Mouse (Mus musculus) A20 (cell line): ENCODE measurements around the gene Cblb.

ENCODE experiments used
- DNase-seq: peaks from one replicate; pipeline ENCODE4 v3.0.0-alpha.2; 2011; ENCODE audit warnings: low read depth, low spot score

Cblb gene

DNA sequence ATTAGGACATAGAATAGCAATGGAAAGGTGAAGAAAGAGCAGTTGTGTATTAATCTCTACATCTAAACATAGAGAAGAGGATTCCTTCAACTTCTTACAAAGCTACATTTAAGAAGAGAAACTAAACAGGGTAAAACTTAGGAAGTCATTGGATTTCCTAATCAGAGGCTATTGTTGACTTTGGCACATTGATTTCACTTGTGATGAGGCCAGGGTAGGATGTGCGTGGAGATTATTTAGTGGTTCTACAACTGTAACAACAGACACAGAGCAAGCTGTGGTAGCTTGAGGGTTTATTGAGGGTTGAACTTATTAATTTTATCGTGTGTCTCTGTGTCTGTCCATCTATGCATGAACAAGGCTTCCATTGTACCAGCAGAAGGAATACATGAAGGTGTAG is 7.8 kb downstream of the Cblb start:
- DNase-seq, result peak; percentile 23

DNA sequence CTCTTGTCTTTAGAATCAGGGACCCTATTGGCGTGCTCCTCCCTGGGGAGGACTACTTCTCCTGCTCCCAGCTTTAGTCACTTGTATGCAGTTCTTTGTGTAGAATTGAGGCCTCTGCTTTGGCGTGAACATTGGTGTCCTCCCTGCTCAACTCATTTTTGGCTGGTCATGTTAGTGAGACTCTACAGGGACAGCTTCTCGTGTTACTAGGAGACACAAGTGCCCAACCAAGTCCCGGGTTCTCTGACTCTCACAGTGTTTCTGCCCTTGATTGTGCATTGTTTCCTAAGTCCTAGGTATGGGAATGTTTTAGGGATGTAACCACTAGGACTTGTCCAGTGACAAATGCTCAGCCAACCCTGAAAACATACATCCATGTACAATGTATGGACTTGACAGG is 9.9 kb downstream of the Cblb start:
- DNase-seq, result no peak

DNA sequence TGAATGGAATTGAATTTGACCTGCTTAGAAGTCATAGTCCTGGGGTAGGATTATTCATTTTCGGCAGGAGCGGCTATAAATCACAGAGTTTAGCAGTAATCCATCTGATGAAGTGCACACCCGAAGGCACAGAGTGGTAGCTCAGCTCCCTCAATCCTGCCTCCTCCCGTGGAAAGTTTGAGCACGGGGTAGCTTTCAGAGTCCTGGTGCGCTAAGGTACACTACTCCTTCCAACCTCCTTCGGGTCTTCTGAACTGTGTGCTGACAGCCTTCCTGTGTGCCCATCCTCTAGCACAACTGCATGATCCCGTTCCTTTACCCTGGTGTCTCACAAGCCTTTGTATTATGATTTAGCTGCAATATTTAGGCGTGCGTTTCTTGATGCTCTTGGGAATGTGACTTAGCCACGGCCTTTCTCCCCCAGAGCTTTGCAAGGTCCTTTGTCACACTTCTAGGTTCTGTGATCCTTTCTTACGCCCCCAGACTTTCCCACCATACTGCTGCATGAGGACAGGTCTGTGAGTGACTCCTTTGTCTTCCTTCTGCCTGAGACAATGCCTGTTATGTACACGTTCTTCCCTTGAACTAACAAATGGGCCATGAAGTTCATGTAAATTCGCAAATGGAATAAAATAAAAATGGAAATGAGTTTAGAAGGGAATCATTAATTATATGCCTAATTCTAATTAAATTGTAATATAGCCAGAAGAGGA is 11.8 kb downstream of the Cblb start:
- DNase-seq, result no peak

DNA sequence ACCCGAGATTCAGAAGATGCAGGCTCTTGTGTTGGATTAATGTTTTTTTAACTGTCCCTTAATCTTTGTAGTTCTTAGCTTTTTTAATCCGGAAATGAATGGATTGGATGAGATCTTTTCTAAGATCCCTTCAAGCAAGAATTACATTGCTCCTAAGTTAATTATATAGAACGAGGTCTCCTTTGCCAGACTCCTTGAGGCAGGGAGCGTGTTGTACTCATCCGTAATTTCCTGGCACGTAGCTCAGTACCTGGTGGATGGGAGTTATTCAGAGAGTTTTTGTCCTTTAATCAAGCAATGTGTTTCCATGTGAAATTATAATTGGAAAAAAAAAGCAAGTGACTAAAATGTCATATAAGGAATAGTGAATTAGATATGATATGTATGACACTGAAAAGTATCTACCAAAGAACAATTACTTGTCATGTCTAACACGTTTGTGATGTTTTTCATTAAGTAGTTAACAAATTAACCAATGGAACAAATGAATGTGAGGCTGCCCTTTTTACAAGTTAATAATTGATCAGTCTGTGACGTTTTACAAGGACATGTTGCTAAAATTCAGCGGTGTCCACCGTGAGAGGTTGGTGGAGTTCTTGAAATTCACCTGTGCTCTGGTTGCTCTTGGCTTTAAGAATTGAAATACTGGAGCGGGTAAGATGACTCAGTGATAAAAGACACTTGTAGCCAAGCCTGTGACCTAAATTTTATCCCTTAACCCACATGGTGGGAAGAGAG is 12.5 kb downstream of the Cblb start:
- no peak for DNase-seq

DNA sequence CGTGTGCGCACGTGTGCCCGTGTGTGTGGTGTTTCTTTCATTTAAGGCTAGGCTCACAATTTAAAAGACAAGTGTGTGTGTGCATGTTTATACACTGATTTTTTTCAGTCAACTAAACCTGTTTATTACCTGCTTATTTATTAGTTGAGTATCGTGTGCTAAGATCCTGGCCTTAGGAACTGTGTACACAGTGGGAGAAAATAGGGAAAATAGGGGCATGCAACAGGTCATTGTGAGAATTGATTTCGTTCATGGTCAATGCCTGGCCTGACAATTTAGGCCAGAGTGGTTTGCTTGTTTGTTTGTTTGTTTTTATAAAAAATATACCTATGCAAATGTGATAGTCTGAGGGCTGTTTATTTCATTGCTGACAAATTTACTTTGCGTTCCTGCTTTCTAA is 13.5 kb downstream of the Cblb start:
- no peak for DNase-seq

DNA sequence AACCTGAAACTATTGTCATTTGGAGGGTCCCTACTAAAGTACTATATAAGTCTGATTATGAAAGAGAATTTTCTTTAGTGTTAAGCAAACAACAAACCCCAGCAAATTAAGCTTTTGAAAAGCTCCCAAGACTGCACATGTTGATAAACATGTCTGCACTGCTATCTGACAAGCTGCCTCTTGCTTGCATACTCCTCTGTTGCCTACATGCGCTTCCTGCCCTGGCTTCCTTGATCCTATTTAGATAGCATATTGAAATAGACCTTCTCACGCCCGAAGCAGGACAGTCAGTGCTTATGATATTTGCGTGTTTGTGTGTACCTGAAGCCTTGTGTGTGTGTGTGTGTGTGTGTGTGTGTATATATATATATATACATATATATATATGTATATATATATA is 14.0 kb downstream of the Cblb start:
- DNase-seq, result no peak

DNA sequence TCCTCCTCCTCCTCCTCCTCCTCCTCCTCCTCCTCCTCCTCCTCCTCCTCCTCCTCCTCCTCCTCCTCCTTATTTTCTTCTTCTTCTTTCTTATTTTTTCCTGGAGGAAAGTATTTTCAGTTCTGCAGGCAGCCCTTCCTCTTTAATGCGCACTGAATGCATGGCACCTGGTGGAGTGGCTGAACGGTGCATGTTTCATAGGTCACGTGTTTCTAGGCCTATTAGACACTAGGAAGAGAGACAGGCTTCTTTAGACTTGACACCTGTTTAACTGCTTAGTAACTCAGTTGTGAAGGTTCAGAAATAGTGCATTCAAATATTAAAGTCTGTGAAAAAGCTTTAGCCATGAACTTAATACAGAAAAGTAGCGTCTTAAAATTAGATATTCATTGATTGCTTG is 15.4 kb downstream of the Cblb start:
- no peak for DNase-seq

DNA sequence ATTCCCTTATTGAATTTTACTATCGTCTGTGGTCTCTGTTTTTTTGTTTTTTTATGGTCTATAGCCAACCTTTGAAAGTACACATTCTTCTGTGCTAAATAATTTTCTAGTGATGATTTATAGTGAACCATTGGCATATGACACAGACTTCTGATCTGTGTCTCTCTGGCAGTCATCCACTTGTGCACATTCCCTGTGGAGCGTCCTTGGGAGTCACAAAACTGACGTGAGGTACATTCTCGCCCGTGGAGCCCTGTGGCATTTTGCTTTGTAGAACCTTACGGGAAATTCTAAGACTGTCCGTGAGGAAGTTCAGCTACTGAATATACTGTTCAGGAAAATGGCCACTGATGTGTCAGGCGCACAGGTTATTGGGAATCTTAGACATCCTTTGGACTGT is 20.1 kb downstream of the Cblb start:
- no peak for DNase-seq

DNA sequence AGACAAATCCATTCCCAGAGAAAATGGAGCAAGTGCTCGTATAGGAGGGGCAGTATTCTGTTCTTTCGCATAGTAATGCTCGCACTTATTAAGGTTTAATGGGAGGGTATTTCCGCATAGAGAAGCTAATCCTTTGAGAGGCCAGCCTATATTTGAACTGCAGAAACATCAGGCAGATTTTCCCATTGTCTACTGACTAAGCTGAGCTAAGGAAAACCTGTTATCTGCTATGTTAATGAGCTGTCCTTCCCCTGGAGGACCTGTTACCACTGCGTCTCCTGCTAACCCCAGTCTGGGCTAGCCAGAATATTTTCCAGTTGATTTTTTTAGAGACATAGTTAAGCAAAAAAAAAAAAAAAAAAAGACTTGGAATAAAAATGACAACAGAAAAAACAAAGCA is 21.7 kb downstream of the Cblb start:
- no peak for DNase-seq

DNA sequence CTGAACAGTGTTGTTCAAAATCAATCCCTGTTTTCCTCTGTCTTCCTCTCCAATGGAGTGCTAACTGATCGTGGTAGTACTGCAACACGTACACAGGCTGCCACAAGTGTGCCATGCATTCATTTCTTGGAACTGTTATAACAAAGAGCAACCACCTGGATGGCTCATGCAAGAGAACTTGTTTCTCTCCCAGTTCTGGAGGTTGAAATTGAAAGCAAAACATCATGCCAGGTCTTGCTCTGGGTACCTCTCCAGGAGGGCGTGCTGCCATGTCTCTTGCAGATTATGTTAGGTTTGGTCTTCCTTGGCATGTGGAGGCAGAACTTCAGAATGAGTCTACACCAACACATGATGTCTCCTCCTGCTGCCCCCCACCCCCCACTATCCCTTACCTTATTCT is 24.2 kb downstream of the Cblb start:
- no peak for DNase-seq

DNA sequence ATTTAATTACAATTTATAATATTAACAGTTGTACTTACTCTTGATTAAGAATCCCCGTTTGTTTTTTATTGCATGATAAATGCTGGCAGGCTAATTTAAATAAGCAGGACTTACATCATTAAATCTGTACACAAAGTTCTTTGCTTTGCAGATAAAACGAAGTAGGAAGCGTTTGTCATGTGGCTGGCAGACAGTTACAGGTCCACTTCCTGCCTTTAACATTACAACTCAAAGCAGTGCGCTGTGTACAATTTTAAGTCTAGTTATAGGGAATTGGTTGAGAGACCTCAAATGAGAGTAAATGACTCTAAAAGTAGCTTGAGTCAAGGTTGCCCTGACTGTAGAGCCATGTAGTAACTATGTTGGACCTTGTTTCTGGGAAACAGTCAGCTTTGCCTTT is 25.1 kb downstream of the Cblb start:
- no peak for DNase-seq

DNA sequence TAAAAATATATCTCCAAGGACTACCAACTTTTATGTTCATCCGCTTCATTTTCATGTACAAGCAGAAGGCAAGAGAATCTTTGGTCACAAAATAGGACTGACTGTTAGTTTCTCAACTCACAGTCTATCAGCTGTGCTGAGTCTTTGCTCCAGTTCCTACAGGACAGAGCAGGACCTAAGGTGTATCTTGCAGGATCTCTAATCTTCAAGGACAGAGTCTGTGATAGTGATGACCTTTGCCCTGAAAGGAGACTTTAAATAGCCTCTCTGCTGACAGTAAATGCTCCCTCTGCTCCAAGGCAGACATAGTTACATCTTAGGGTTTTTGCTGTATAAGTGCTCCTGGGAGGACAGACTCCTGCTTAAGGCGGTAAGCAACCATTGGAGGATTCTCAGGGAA is 26.3 kb downstream of the Cblb start:
- DNase-seq, result no peak

DNA sequence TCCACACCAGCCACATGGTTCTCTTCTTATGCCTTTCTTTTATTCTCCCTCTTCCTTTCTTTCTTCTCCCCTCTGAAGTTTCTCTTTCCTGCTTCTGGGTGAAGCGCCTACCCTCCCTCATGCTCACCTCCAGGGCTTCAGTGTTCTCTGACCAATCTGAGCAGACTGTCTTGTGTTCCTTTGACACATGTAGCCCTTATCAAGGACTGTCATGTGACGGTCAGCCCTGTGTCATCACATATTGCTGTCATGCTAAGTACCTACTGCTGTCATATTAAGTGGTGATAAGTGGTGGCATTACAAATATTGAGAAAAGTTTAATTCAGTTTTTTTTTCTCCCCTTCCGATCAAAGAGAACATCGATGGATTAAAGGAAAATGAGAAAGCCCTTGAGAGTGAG is 28.5 kb downstream of the Cblb start:
- peak; percentile 19 for DNase-seq

DNA sequence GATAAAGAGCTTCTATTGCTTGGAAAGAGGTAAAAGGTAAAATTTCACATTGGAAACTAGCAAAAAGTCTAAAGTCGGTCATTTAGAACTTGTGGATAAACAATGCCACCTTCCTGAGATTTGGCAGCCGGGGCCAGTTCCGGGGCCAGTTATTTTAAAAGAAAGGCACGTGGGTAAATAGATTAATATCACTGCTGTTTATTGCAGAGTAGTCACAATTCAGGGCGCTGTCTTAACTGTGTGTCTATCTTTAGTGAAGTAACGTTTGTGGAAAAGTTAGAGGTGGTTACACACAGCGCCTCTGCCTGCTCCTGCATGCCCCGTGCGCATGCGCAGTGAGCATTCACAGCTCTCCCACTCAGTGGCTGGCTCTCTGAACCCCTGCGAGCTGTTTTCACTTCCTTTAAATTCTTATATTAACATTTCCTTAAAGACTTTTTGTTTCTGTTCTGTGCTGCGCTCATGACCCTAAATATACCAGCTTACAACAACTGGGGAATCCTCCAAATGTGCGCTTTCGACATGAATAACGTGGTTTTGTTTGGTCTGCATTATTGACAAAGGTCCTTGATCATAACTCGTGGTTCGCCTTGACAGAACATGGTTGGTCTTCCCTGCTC is 29.2 kb downstream of the Cblb start:
- DNase-seq, result peak; percentile 95

DNA sequence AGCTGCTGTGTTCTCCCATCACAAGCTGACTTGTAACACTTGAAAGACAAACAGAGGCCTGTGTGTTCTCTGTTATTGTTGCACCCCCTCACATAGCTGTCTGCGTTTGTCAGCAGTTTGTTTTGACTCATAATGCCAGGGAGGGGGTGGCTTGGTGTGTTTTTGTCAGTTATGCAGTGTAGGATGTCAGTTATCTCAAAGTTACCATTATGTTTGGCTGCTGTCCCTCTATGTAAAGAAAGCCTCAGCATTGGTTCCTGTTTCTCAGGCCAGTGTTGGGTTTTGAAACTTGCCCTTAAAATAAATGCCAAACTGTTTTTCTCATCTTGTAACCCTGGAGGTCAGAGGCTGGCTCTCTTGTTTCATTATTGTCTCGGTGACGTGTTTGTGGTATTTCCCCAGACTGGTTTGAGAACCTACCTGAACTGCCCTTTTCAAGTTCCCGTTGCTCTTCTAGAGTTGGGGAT is 30.0 kb downstream of the Cblb start:
- DNase-seq, result peak; percentile 84

DNA sequence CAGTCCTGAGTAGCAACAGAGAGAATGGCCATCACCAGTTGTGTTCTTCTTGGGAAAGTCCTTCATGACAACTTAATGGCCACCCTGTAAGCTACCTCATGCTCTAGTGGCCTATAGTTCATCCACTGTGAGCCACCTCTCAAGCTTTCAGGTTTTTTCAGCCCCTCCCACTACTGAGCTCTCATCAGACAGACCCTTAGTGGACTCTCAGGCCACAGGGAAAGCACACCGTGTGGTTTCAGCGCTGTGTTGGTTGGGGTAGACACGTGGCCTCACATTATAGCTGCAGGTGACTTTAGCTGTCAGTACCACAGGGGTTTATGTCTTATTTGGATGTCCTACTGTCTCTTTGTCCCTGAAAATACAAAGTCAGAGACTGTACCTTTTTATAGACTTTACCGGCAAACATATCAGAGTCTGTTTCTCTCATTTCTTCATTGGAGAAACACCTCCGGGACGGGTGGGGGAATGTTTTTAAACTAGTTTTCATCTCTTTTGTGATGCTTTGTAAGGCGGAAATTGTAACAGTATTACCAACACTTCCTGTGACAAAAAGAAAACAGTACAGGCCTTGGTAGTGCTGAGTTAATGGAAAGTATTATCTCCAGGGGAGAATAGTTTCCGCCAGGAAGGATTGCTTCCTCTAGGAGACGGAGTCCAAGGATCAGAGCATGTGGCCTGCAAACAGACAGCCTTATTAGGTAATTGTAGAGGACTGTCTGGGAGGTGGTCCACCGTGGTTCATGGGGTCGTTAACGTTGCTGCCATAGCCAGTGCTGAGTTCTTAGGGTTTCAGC is 33.5 kb downstream of the Cblb start:
- DNase-seq, result no peak

DNA sequence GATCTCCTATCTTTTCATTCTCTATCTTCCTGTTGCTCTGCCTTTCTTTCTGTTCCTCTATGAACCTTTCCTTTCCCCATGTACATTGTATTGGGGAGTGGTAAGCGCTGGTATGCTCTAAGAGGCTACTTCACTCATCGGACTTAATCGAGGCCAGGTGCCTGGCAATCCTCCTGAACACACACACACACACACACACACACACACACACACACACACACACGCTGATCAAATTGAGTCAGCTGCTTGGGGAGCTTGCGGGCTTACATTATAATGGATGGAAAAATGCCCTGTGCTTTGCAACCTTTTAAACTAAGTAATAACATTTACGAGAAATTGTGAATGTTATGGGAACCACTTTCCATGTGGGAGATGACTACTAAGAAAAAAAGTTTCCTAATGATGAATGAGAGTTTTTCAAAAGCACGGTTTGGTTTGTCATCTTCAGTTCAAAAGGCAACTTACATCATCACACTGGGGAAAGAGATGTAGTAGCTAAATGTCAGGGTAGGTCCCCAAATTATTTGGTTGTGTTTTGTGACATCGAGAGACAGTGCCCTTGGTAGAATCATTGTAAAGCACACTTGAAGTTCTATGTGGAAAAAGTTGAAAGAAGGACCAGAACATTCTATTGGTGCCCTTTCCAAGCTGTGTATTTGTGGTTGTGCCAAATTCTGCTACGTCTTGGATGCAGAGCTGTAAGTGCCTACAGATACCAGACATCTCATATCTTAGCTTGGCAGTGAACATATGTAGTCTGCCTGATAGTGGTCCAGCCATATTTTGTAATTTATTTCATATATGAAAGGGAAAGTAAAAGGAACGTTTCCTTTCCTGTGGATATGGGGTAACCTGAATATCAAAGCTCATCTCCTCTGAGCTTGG is 36.8 kb downstream of the Cblb start:
- no peak for DNase-seq

DNA sequence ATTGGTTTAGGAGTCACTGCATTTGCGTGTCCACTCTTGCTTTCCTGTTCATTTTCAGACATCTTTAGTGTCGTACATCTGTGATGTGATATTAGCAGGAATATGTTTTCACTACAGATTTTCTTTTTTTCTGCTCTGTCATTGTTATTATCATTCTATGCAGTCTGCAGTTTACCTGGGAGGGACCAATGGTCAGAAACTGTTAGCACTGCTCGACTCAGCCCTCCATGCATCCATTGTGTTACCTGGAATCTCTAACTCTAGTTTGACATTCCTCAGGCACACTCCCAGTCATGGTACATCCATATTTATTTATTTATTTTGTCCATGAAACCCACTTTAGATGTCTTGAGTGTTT is 37.5 kb downstream of the Cblb start:
- DNase-seq, result no peak

DNA sequence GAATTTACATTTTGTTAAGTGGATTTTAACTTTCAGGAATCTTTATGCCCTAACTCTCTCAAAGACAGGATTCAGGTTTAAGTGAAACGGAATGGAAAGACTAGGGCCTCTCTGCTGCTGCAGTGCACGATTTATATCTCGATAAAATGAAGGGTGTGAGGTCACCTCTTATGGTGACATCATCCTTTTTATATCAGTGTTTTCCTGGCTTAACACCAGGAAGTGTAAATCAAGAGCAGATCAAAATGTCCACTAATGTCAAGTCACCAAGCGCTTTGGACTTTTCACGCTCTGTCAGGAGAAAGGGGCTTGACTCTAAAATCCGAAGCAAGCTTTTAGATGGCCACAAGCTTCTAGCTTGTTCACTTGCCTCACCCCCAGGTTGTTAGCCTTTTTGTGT is 38.6 kb downstream of the Cblb start:
- DNase-seq, result no peak

DNA sequence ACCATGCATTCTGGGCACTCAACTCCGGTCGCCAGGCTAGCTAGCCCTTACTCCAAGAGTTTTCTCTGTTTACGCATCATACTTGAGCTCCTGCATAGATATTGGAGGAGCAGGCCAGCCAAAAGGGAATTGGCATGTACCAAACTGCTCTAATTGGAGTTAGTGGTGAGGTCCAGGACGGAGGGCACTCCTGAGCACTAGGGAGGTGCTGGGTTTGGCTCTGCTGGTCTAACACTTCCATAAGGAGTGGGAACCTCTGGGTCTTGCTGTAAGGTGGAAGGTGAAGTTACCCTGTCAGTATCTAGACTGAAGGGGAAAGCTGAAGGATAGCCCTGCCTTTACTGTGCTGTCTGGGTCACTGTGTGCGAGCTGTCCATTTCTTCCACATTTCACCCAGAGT is 39.1 kb downstream of the Cblb start:
- DNase-seq, result no peak

DNA sequence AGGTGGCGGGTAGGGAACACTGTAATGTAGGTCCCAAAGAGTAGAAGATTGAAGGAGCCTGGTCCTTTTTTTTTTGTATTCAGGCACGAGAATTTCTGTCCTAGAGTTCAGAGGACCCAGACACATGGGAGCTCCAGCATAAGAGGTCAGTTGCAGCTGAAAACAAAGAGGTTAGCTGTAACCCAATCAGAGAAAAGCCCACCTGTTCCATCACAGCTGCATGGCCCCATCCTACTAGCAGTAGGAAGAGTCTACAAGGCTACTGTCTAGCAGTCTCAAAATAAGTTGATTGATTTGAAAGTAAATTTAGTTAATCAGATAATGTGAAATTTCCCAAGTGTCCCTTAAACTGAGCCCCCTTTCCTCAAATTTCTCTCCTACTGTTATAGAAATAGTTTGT is 40.3 kb downstream of the Cblb start:
- no peak for DNase-seq
